Mouse (Mus musculus) forebrain, embryonic 15.5 days (tissue): ENCODE data around the gene Nos1ap. TPM values are rescaled to one million over a fixed set of nuclear protein-coding genes. Genes with fewer than 3 reads are reported as not detected.

Experiments used
- ATAC-seq: fragments of 200-750 bp; cut with Nextera tagmentation; replicated peaks from 2 replicates; pipeline ENCODE4 v1.8.0; 2017; ENCODE audit warnings: mild to moderate bottlenecking, moderate TSS enrichment, moderate library complexity
- H3K27ac ChIP-seq: fragments of 300-500 bp; sonication (generic); replicated peaks from 2 replicates; pipeline ENCODE4 v1.5.1; 2015; ENCODE audit warnings: mild to moderate bottlenecking, inconsistent platforms
- H3K27me3 ChIP-seq: fragments of 300-500 bp; sonication (generic); 2 replicates; pipeline ENCODE4 v1.6.1; 2015; ENCODE audit warnings: inconsistent platforms
- H3K36me3 ChIP-seq: fragments of 300-500 bp; sonication (generic); 2 replicates; pipeline ENCODE4 v1.6.1; 2015; ENCODE audit warnings: mild to moderate bottlenecking, inconsistent platforms
- H3K4me1 ChIP-seq: fragments of 300-500 bp; sonication (generic); 2 replicates; pipeline ENCODE4 v1.6.1; 2015; ENCODE audit warnings: inconsistent platforms
- H3K4me2 ChIP-seq: fragments of 300-500 bp; sonication (generic); replicated peaks from 2 replicates; pipeline ENCODE4 v1.6.1; 2015; ENCODE audit warnings: mild to moderate bottlenecking, inconsistent platforms
- H3K4me3 ChIP-seq: fragments of 300-500 bp; sonication (generic); 2 replicates; pipeline ENCODE4 v1.5.1; 2015; ENCODE audit warnings: mild to moderate bottlenecking, inconsistent platforms
- H3K9ac ChIP-seq: fragments of 300-500 bp; sonication (generic); replicated peaks from 2 replicates; pipeline ENCODE4 v1.6.1; 2015; ENCODE audit warnings: mild to moderate bottlenecking, inconsistent platforms
- H3K9me3 ChIP-seq: fragments of 300-500 bp; sonication (generic); 2 replicates; pipeline ENCODE4 v1.6.1; 2016; ENCODE audit warnings: inconsistent platforms
- WGBS: fragments of 180-500 bp; shearing (Covaris S2); methylation state at CpG from one replicate; pipeline ENCODE4 v1.1.7; 2015; ENCODE audit warnings: mixed read lengths; 5-methylcytosine and 5-hydroxymethylcytosine counted together
- polyA plus RNA-seq: library from polyadenylated mRNA; unstranded; fragments of >200 nt; fragmentation: Nextera tagmentation; extraction: Ambion mirVana; gene quantifications from 2 replicates; pipeline ENCODE4 v1.2.1, GENCODE M21; 2015

The Nos1ap gene
- polyA plus RNA-seq, 1 experiment from 2014 or later, result 25.4 TPM

DNA sequence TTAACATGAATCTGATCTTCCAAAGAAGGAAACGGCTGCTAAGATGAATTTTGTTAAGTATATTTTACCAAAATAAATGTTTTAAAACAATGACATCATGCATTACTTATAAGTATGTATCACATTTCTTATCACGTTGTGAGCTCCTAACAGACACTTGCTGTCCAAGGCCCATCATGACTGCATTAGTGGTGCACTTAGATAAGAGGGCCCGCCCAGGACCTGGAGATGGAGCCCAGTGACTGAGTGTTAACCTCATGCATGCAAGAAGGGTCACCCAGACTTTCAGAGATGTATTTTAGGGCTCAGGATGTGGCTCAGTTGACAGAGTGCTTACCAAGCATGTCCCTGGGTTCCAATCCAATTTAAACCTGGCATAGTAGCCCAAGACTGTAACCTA is 20.6 kb upstream of the Nos1ap start:
- Histone ChIP-seq H3K9me3 (no peaks in the 10 kb centered on the region), H3K4me2 (no peak overlapping the region), H3K27ac (no peak overlapping the region), H3K4me3 (no peak overlapping the region), H3K4me1 (no peaks in the 10 kb centered on the region), H3K36me3 (no peaks in the 10 kb centered on the region), H3K9ac (no peak overlapping the region), H3K27me3 (no peaks in the 10 kb centered on the region)
- ATAC-seq, result no peak
- WGBS, result 93% methylated on average over 3 of the region's 3 CpGs

GRCm38 (mm10) chr1:170609872-170610271 is 20.2 kb upstream of the Nos1ap start:
- H3K4me2 ChIP-seq, result no peak overlapping the region
- H3K27me3 ChIP-seq, result no peaks in the 10 kb centered on the region
- WGBS, result 90% methylated on average over 7 of the region's 7 CpGs
- H3K9me3 ChIP-seq, result no peaks in the 10 kb centered on the region
- no peak for ATAC-seq
- no peak overlapping the region for H3K4me3 ChIP-seq
- no peak overlapping the region for H3K9ac ChIP-seq
- H3K4me1 ChIP-seq, result no peaks in the 10 kb centered on the region
- H3K27ac ChIP-seq, result no peak overlapping the region
- H3K36me3 ChIP-seq, result no peaks in the 10 kb centered on the region

- no peak overlapping the region for H3K27ac ChIP-seq
- no peak overlapping the region for H3K9ac ChIP-seq
- H3K9me3 ChIP-seq, result no peaks in the 10 kb centered on the region
- H3K4me2 ChIP-seq, result no peak overlapping the region
- H3K36me3 ChIP-seq, result no peaks in the 10 kb centered on the region
- ATAC-seq, result no peak
- no peak overlapping the region for H3K4me3 ChIP-seq
- H3K4me1 ChIP-seq, result no peaks in the 10 kb centered on the region
- 84% methylated on average over 3 of the region's 3 CpGs for WGBS
- no peaks in the 10 kb centered on the region for H3K27me3 ChIP-seq
Measured at GRCm38 (mm10) chr1:170608461-170609071, 18.9 kb upstream of the Nos1ap start.

DNA sequence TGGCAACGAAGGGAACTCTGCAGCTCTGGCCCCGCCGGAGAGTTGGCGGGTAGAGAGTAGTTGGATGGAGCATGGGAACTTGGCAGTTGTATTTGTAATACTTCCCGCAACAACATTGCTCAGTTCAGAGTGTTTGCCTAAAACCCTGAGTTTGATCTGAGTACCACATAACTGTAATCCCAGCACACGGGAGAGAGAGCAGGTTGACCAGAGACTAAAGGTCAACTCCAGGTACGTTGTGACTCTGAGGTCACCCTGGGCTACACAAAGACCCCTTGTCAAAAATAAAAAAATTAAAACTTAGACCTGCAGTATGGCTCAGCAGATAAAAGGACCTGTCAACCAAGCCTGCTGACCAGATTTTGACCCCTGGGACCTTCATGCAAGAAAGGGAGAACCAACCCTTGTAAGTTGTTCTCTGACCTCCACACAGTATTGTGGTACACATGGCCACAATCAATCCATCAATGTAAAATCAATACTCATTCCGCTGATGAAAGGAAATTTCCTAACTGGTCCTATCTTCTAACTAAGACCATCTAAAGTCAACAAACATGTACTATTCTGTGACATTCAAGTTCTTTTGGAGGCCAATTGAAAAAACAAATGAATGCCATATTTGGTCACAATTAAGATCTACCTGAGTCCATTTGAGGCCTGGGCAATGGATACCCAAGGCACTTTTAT is 17.7 kb upstream of the Nos1ap start:
- no peaks in the 10 kb centered on the region for H3K36me3 ChIP-seq
- no peak overlapping the region for H3K4me2 ChIP-seq
- ATAC-seq, result no peak
- H3K9ac ChIP-seq, result no peak overlapping the region
- H3K4me3 ChIP-seq, result no peak overlapping the region
- no peaks in the 10 kb centered on the region for H3K27me3 ChIP-seq
- H3K9me3 ChIP-seq, result no peaks in the 10 kb centered on the region
- H3K4me1 ChIP-seq, result no peaks in the 10 kb centered on the region
- H3K27ac ChIP-seq, result no peak overlapping the region
- WGBS, result 94% methylated on average over 8 of the region's 8 CpGs

DNA sequence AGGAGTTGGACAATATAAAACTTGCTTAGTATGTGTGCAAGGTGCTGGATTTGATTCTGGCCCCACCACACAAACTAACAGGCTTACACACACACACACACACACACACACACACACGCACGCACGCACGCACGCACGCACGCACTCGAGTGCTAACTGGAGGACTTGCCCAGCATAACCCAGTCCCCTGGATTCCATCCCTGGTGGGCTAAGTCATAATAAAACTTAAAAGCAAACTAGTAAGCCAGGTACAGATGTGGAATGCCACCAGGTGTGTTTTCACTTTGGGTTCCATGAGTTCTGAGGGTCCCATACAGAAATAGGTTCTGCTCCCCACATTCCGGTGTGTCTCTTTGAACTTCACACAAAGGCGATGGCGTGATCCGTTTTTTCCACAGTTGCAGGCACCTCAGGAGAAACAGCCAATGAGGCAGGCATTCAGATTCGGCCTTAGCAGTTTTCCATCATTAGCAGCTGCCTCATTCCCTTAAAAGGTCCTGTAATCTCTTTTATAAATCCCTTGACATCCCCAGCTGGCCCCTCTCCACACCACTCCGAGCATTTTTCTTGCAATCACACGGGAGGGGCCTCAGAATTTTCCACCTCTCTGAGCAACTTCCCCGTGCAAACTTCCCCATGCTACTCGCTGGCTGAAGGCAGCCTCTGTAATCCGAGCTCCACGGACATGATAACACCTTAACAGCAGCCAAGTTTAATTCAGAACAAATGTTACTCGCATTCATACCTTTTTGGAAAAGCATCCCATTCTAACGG is 15.8 kb upstream of the Nos1ap start:
- no peaks in the 10 kb centered on the region for H3K36me3 ChIP-seq
- no peak for ATAC-seq
- no peak overlapping the region for H3K4me2 ChIP-seq
- 61% methylated on average over 21 of the region's 21 CpGs for WGBS
- no peak overlapping the region for H3K27ac ChIP-seq
- H3K27me3 ChIP-seq, result no peaks in the 10 kb centered on the region
- H3K4me3 ChIP-seq, result no peak overlapping the region
- H3K9ac ChIP-seq, result no peak overlapping the region
- no peaks in the 10 kb centered on the region for H3K4me1 ChIP-seq
- no peaks in the 10 kb centered on the region for H3K9me3 ChIP-seq

GRCm38 (mm10) chr1:170594575-170594974 is 4.9 kb upstream of the Nos1ap start:
- Histone ChIP-seq H3K4me3 (no peak overlapping the region), H3K36me3 (no peaks in the 10 kb centered on the region), H3K4me1 (no peaks in the 10 kb centered on the region), H3K27ac (no peak overlapping the region), H3K27me3 (no peaks in the 10 kb centered on the region), H3K4me2 (no peak overlapping the region), H3K9ac (no peak overlapping the region), H3K9me3 (no peaks in the 10 kb centered on the region)
- no peak for ATAC-seq
- WGBS, result 95% methylated on average over 7 of the region's 7 CpGs

GRCm38 (mm10) chr1:170590531-170590930 is 870 bp upstream of the Nos1ap start:
- H3K4me2 ChIP-seq, result no peak overlapping the region
- no peak overlapping the region for H3K4me3 ChIP-seq
- no peak overlapping the region for H3K27ac ChIP-seq
- no peaks in the 10 kb centered on the region for H3K27me3 ChIP-seq
- 0 out of 2 replicates have a peak, but pooled peaks cover 1% of the 10 kb centered on the region for H3K36me3 ChIP-seq
- peaks cover 30% of the 10 kb centered on the region for H3K4me1 ChIP-seq
- no peak for ATAC-seq
- H3K9ac ChIP-seq, result no peak overlapping the region
- 31% methylated on average over 4 of the region's 4 CpGs for WGBS
- no peaks in the 10 kb centered on the region for H3K9me3 ChIP-seq

- WGBS, result under 1% methylated on average over 11 of the region's 11 CpGs
- 0 out of 2 replicates have a peak, but pooled peaks cover 6% of the 10 kb centered on the region for H3K36me3 ChIP-seq
- H3K27me3 ChIP-seq, result no peaks in the 10 kb centered on the region
- no peaks in the 10 kb centered on the region for H3K9me3 ChIP-seq
- H3K4me3 ChIP-seq, result peak overlapping the region; percentile 82
- ATAC-seq, result no peak; the same call in 1 of the 2 replicates
- peak overlapping the region; percentile 68 for H3K27ac ChIP-seq
- peak overlapping the region; percentile 87 for H3K4me2 ChIP-seq
- H3K9ac ChIP-seq, result peak overlapping the region; percentile 82
- H3K4me1 ChIP-seq, result peaks cover 30% of the 10 kb centered on the region
Measured at GRCm38 (mm10) chr1:170590041-170590360, 340 bp upstream of the Nos1ap start.

- Histone ChIP-seq H3K9ac (peak overlapping the region; percentile 82), H3K9me3 (no peaks in the 10 kb centered on the region), H3K27ac (0 out of 2 replicates have a peak overlapping the region, but pooled peaks have one; percentile 68), H3K4me3 (peak overlapping the region; percentile 82), H3K36me3 (0 out of 2 replicates have a peak, but pooled peaks cover 6% of the 10 kb centered on the region), H3K4me1 (peaks cover 30% of the 10 kb centered on the region), H3K27me3 (no peaks in the 10 kb centered on the region), H3K4me2 (peak overlapping the region; percentile 87)
- no peak; the same call in 1 of the 2 replicates for ATAC-seq
- 7% methylated on average over 8 of the region's 8 CpGs for WGBS
Measured at GRCm38 (mm10) chr1:170588879-170589218, 812 bp downstream of the Nos1ap start.

DNA sequence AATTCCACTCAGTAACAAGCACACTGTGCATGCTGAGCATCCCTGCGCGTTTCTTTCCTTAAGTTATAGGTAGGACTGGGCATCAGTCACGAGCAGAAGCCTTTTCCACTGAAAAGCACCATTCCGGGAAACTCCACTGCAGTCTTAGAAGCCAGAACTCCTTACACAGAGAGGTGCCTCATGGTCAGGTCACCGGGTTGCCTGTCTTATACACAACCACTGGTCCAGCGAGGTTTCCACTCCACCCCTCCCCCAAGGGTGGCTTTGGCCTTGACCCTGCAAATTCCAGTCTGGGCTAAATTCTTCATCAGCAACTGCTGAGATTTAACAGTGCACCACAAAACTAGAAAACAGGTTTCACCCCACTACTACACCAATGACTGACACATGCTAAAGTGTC is 1.3 kb downstream of the Nos1ap start:
- peaks cover 30% of the 10 kb centered on the region for H3K4me1 ChIP-seq
- H3K9ac ChIP-seq, result 0 out of 2 replicates have a peak overlapping the region, but pooled peaks have one; percentile 9
- 24% methylated on average over 6 of the region's 6 CpGs for WGBS
- no peaks in the 10 kb centered on the region for H3K27me3 ChIP-seq
- H3K9me3 ChIP-seq, result no peaks in the 10 kb centered on the region
- H3K4me2 ChIP-seq, result peak overlapping the region; percentile 87
- no peak overlapping the region for H3K27ac ChIP-seq
- H3K4me3 ChIP-seq, result peak overlapping the region; percentile 82
- 0 out of 2 replicates have a peak, but pooled peaks cover 6% of the 10 kb centered on the region for H3K36me3 ChIP-seq
- no peak for ATAC-seq

DNA sequence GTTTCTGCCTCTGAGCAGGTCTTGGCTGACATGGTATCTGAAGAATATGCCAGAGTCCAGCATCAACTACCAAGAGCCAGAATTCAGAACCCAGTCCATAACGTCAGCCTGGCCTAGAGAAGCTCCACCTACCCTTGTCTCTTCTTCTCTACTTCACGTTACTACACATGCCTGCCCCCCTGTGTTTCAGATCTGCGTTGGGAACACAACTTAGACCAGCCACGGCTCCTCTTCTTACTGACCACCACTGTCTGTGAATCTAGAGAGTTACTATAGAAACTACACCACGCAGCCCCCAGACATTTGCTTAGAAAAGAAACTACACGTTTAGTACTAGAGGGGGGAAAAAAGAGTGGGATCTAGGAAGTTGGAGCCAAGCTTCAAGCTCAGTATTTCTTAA is 2.9 kb downstream of the Nos1ap start:
- Histone ChIP-seq H3K36me3 (0 out of 2 replicates have a peak, but pooled peaks cover 6% of the 10 kb centered on the region), H3K4me3 (no peak overlapping the region), H3K27me3 (no peaks in the 10 kb centered on the region), H3K27ac (no peak overlapping the region), H3K9me3 (no peaks in the 10 kb centered on the region), H3K9ac (no peak overlapping the region), H3K4me1 (peaks cover 30% of the 10 kb centered on the region), H3K4me2 (peak overlapping the region; percentile 87; the same call in 1 of the 2 replicates)
- no peak for ATAC-seq
- 72% methylated on average over 6 of the region's 6 CpGs for WGBS

DNA sequence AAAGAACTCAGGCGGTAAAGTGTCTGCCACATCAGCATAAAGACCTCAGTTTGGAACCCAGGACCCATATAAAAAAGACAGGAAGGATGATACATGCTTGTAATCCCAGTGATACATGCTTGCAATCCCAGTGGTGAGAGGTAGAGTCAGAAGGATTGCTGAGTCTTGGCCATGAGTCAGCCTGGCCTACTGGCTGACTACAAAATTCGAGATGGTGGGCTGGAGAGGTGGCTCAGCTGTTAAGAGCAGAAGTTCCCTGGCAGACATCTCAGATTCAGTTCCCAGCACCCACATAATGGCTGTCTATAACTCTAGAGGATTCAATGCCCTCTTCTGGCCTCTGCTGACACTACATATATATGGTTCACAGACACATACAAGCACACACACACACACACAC is 5.7 kb downstream of the Nos1ap start:
- Histone ChIP-seq H3K9ac (no peak overlapping the region), H3K4me1 (peaks cover 38% of the 10 kb centered on the region), H3K9me3 (no peaks in the 10 kb centered on the region), H3K4me3 (no peak overlapping the region), H3K36me3 (0 out of 2 replicates have a peak, but pooled peaks cover 6% of the 10 kb centered on the region), H3K27ac (no peak overlapping the region), H3K27me3 (no peaks in the 10 kb centered on the region), H3K4me2 (no peak overlapping the region)
- no peak for ATAC-seq
- WGBS, result 91% methylated on average over 2 of the region's 2 CpGs
